Mouse (Mus musculus) intestine, embryonic 14.5 days (tissue): ENCODE measurements around the gene Pde10a. TPM values are rescaled to one million over a fixed set of nuclear protein-coding genes. Genes with fewer than 3 reads are reported as not detected.

Source experiments
- ATAC-seq: fragments of 200-750 bp; cut with Nextera tagmentation; replicated peaks from 2 replicates; pipeline ENCODE4 v1.8.0; 2017; ENCODE audit warnings: low read depth, moderate number of reproducible peaks, moderate TSS enrichment, moderate library complexity; ENCODE audit not compliant: low FRiP score, low TSS enrichment
- DNase-seq: peaks from one replicate; pipeline ENCODE4 v3.0.0-alpha.2; 2018; ENCODE audit warnings: low spot score
- H3K27ac ChIP-seq: fragments of 300-500 bp; sonication (generic); 2 replicates; pipeline ENCODE4 v1.5.1; 2014; ENCODE audit warnings: low read depth, mild to moderate bottlenecking, control low read depth
- H3K27me3 ChIP-seq: fragments of 300-500 bp; sonication (generic); replicated peaks from 2 replicates; pipeline ENCODE4 v1.6.1; 2014; ENCODE audit warnings: low read length, control low read depth; ENCODE audit not compliant: control insufficient read depth, insufficient read depth
- H3K36me3 ChIP-seq: fragments of 300-500 bp; sonication (generic); 2 replicates; pipeline ENCODE4 v1.6.1; 2014; ENCODE audit warnings: low read length, control low read depth; ENCODE audit not compliant: control insufficient read depth, insufficient read depth
- H3K4me1 ChIP-seq: fragments of 300-500 bp; sonication (generic); replicated peaks from 2 replicates; pipeline ENCODE4 v1.6.1; 2014; ENCODE audit warnings: low read length, control low read depth, mixed read lengths; ENCODE audit not compliant: control insufficient read depth, insufficient read depth
- H3K4me2 ChIP-seq: fragments of 300-500 bp; sonication (generic); 2 replicates; pipeline ENCODE4 v1.6.1; 2014; ENCODE audit warnings: low read length
- H3K4me3 ChIP-seq: fragments of 300-500 bp; sonication (generic); 2 replicates; pipeline ENCODE4 v1.5.1; 2014; ENCODE audit warnings: low read depth, low read length, control low read depth, mixed read lengths
- H3K9ac ChIP-seq: fragments of 300-500 bp; sonication (generic); 2 replicates; pipeline ENCODE4 v1.6.1; 2014; ENCODE audit warnings: mild to moderate bottlenecking, low read length
- H3K9me3 ChIP-seq: fragments of 300-500 bp; sonication (generic); 2 replicates; pipeline ENCODE4 v1.6.1; 2016; ENCODE audit warnings: low read length, control low read depth; ENCODE audit not compliant: control insufficient read depth
- WGBS: fragments of 180-500 bp; shearing (Covaris S2); extraction: QIAGEN DNeasy Blood & Tissue Kit; methylation state at CpG from one replicate; pipeline ENCODE4 v1.1.7; 2014; 5-methylcytosine and 5-hydroxymethylcytosine counted together
- polyA plus RNA-seq: library from polyadenylated mRNA; unstranded; fragments of >200 nt; fragmentation: Nextera tagmentation; extraction: Ambion mirVana; gene quantifications from 2 replicates; pipeline ENCODE4 v1.2.1, GENCODE M21; 2014

Pde10a gene
- polyA plus RNA-seq, 1 experiment from 2014 or later: 1.4 TPM

DNA sequence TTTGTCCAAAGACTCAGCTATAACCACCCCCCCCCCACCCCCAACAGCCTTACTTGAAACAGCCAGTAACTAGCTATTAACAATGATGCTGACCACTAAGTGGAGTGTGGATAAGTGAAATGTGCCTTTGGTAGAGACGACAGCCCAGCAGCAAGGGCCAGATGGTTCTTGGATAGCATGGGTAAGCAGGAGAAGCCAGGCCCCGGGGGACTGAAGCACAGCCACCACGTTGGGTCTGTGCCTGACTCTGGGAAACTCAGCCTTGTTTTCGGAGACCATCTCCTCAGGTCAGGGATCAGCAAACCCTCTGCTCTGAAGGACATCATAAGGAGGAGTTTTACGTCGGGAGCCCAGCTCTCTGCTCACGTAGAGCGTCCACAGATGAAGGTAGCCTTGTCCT lies 427.8 kb downstream of the Pde10a start:
- H3K4me3 ChIP-seq: no peak overlapping the region
- H3K9ac ChIP-seq: no peak overlapping the region
- H3K9me3 ChIP-seq: no peaks in the 10 kb centered on the region
- no peak overlapping the region for H3K27ac ChIP-seq
- no peaks in the 10 kb centered on the region for H3K27me3 ChIP-seq
- no peak for ATAC-seq
- no peaks in the 10 kb centered on the region for H3K4me1 ChIP-seq
- WGBS: 87% methylated on average over 8 of the region's 8 CpGs
- H3K36me3 ChIP-seq: no peaks in the 10 kb centered on the region
- H3K4me2 ChIP-seq: no peak overlapping the region
- DNase-seq: no peak

DNA sequence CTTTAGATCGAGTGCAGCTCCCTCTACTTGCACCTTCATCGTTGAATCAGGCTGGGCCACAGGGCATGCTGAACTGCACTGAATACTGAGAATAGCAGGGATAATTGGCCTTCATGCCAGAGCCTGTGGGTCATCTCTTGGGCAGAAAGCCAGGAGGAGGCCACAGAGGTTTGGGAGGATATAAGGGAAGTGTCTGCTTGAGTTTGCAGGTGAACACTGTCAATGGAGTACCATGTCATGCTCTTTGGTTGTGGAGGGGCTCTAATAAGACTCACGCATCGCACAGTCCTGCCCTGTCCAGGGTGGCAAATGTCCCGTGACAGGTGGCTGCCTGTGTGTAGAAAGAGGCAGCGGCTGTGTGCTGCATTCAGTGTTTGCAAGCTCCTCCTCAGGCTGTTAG lies 433.0 kb downstream of the Pde10a start:
- 85% methylated on average over 6 of the region's 6 CpGs for WGBS
- ATAC-seq: no peak
- H3K4me2 ChIP-seq: no peak overlapping the region
- no peak for DNase-seq
- no peaks in the 10 kb centered on the region for H3K27me3 ChIP-seq
- no peak overlapping the region for H3K4me3 ChIP-seq
- no peak overlapping the region for H3K9ac ChIP-seq
- H3K4me1 ChIP-seq: no peaks in the 10 kb centered on the region
- H3K27ac ChIP-seq: no peak overlapping the region
- H3K36me3 ChIP-seq: no peaks in the 10 kb centered on the region
- no peaks in the 10 kb centered on the region for H3K9me3 ChIP-seq

DNA sequence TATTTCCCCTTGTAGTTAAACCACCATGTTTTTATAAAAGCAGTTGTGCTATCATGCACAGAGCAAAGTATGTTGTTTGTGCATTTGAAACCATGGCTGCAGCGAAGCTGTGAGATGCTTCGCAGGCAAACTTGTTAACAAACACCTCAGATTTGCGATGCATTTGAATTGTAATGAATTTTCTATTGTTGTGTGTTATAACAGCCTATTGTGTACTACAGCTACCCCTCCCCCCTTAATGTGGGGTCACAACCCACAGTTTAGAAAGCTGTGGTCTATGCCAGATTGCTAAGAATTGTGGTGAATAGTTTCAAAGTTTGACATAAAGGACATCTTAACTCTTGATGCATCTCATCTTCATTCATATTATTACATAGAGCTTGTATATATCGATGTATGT lies 435.2 kb downstream of the Pde10a start:
- 93% methylated on average over 4 of the region's 4 CpGs for WGBS
- no peak for DNase-seq
- no peak for ATAC-seq
- Histone ChIP-seq H3K4me3 (no peak overlapping the region), H3K9ac (no peak overlapping the region), H3K27ac (no peak overlapping the region), H3K9me3 (no peaks in the 10 kb centered on the region), H3K4me1 (no peaks in the 10 kb centered on the region), H3K36me3 (no peaks in the 10 kb centered on the region), H3K27me3 (no peaks in the 10 kb centered on the region), H3K4me2 (no peak overlapping the region)

DNA sequence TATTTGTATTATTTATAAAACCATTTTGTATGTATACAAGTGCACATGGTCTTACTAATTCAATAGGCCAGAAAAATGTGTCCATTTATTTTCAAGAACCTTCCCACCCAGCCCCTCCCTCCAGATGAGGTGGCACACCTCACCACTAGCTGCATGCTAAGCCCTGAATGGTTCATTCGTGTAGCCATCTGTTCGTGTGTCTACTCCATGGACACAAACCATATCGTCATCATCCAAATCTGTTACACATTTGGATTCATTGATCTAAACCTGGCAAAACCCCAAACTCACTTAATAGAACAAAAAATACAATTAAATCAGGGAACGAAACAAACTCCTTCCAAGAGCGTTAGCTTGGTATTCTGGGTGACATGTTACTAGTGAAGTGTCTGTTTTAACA lies 435.9 kb downstream of the Pde10a start:
- ATAC-seq (no peak), DNase-seq (no peak)
- WGBS: 89% methylated on average over 5 of the region's 5 CpGs
- no peaks in the 10 kb centered on the region for H3K4me1 ChIP-seq
- H3K36me3 ChIP-seq: no peaks in the 10 kb centered on the region
- H3K27me3 ChIP-seq: no peaks in the 10 kb centered on the region
- no peak overlapping the region for H3K27ac ChIP-seq
- no peak overlapping the region for H3K9ac ChIP-seq
- H3K4me2 ChIP-seq: no peak overlapping the region
- no peak overlapping the region for H3K4me3 ChIP-seq
- no peaks in the 10 kb centered on the region for H3K9me3 ChIP-seq

DNA sequence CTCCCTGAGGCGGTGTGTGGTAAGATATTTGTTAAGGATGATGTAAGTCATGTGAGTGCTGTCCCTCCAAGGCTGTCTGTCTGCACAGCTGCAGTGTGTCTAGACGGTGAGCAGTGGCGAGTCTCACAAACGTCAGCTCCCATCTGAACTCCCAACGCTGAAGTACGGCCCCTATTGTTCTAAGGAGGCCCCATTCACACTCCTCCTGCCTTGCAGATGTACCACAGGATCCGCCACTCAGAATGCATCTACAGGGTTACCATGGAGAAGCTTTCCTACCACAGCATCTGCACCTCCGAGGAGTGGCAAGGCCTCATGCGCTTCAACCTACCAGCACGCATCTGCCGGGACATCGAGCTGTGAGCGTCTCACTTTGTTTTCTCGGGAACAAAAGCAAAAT lies 436.5 kb downstream of the Pde10a start:
- Histone ChIP-seq H3K36me3 (no peaks in the 10 kb centered on the region), H3K9me3 (no peaks in the 10 kb centered on the region), H3K4me3 (no peak overlapping the region), H3K4me1 (no peaks in the 10 kb centered on the region), H3K4me2 (no peak overlapping the region), H3K27ac (no peak overlapping the region), H3K27me3 (no peaks in the 10 kb centered on the region), H3K9ac (no peak overlapping the region)
- 65% methylated on average over 14 of the region's 14 CpGs for WGBS
- ATAC-seq: no peak
- DNase-seq: no peak

DNA sequence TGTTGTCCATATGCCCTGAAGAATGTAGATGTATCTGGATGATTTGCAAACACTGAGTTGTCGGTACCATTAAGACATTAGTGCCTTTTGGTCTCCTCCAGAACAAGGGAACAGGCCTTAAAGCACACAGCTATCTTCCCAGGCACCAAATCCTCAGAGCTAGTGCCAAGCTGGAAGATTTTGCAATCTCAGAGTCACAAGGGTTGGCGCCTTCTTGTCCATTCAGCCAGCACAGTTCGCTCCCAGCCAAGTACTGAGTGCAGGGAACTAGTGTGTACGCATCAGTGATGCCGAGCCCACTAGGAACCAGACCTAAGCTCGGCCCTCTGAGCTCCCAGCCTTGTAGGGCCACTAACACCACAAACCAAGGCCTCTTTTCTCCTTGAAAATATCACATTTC lies 440.0 kb downstream of the Pde10a start:
- 93% methylated on average over 6 of the region's 6 CpGs for whole genome bisulfite sequencing
- Histone ChIP-seq H3K9ac (no peak overlapping the region), H3K36me3 (no peaks in the 10 kb centered on the region), H3K4me2 (no peak overlapping the region), H3K4me1 (no peaks in the 10 kb centered on the region), H3K9me3 (no peaks in the 10 kb centered on the region), H3K4me3 (no peak overlapping the region), H3K27me3 (no peaks in the 10 kb centered on the region), H3K27ac (no peak overlapping the region)
- no peak for DNase-seq
- ATAC-seq: no peak

DNA sequence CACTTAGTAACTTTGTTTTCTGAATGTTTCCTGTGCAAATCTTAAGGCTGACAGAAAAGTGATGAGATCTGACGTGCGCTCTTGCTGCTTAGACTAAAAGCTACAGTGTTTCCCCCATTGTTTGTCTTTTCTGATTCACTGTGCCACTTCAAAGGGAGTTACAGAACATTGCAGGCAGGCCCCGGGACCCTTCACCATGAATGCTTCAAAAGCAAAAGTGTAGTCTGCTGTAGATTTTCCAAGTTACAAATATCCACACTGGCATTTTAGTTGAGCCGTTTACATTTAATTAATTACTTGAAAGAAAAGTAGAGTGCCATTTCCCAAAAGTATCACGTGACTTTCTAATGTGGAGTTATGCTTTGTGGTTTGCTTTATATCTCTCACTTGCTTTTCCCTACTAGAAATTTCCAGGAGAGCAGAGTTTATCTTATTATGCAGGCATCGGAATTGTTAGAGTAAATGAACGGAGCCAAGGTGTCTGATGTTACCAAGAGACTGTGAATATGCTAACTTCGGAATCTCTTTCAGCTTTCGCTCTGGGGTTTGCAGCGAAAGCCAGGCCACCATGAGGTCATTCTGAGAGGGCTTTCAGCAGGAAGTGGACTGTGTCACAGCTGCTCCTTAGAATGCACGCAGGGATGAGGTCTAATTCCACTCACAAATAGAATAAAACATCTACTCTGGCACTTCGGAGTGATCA lies 447.1 kb downstream of the Pde10a start:
- Histone ChIP-seq H3K4me1 (no peaks in the 10 kb centered on the region), H3K36me3 (no peaks in the 10 kb centered on the region), H3K9ac (no peak overlapping the region), H3K9me3 (no peaks in the 10 kb centered on the region), H3K27me3 (no peaks in the 10 kb centered on the region), H3K4me3 (no peak overlapping the region), H3K4me2 (no peak overlapping the region), H3K27ac (no peak overlapping the region)
- DNase-seq (no peak), ATAC-seq (no peak)
- 29% methylated on average over 12 of the region's 12 CpGs for WGBS

DNA sequence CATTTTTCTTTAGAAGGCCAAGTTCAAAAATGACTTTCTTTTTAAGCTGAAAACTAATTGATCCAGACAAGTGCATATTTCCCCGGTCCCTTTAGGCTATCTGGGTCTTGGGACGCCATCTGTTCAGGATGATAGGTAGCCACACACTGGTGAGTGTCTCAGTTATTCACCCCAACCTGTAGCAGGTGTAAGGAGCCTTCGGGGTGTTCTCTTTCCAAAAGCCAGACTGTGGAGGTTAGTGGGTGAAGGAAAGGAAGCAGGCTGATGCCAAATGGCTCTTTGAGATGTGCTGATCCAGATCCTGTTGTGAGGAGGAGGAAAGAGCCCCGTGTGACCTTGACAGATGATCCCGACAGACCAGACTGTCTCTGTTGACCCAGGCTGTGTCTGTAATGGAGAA lies 448.2 kb downstream of the Pde10a start:
- no peak overlapping the region for H3K9ac ChIP-seq
- H3K4me2 ChIP-seq: no peak overlapping the region
- H3K9me3 ChIP-seq: no peaks in the 10 kb centered on the region
- DNase-seq (no peak), ATAC-seq (no peak)
- no peak overlapping the region for H3K4me3 ChIP-seq
- WGBS: 65% methylated on average over 5 of the region's 5 CpGs
- H3K27me3 ChIP-seq: no peaks in the 10 kb centered on the region
- no peaks in the 10 kb centered on the region for H3K4me1 ChIP-seq
- H3K36me3 ChIP-seq: no peaks in the 10 kb centered on the region
- H3K27ac ChIP-seq: no peak overlapping the region

DNA sequence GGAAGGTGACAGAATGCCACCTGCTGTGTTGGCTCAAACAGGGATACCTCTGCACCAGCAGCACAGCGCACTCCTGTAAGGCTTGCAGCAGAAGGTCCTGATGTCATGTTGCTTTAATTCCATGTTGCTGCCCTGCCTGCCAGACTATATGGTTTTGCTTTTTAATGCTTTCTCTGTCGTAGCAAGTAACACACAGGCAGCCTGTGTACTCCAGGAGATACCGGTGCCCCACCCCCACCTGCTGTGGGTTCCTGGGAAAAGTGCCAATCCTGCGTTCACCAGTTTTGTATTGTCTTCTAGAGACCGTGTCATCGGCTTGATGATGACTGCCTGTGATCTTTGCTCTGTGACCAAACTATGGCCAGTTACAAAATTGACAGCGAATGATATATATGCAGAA lies 449.3 kb downstream of the Pde10a start:
- Histone ChIP-seq H3K4me3 (no peak overlapping the region), H3K27ac (no peak overlapping the region), H3K36me3 (no peaks in the 10 kb centered on the region), H3K9ac (no peak overlapping the region), H3K4me2 (no peak overlapping the region), H3K4me1 (no peaks in the 10 kb centered on the region), H3K27me3 (no peaks in the 10 kb centered on the region), H3K9me3 (no peaks in the 10 kb centered on the region)
- ATAC-seq: no peak
- WGBS: 65% methylated on average over 7 of the region's 7 CpGs
- no peak for DNase-seq
